Mouse (Mus musculus) CH12.LX (cell line): ENCODE data around the gene Pde4d. TPM values are rescaled to one million over a fixed set of nuclear protein-coding genes. Genes with fewer than 3 reads are reported as not detected.

ENCODE experiments used
- DNase-seq: peaks from one replicate; pipeline ENCODE4 v3.0.0-alpha.2; 2013; ENCODE audit errors: extremely low read depth
- H3K27ac ChIP-seq: 2 replicates; pipeline ENCODE4 v1.5.1; 2012; ENCODE audit warnings: low read depth, mild to moderate bottlenecking, control low read depth, moderate library complexity; ENCODE audit not compliant: insufficient read depth
- H3K27me3 ChIP-seq: replicated peaks from 2 replicates; pipeline ENCODE3; 2012; ENCODE audit warnings: inconsistent platforms
- H3K36me3 ChIP-seq, 2 experiments: replicated peaks in 1 of 2; 2 replicates each; pipeline versions ENCODE3 to v1.6.1; 2012; ENCODE audit warnings: inconsistent platforms in 1 of 2, low read length in 1 of 2, mild to moderate bottlenecking in 1 of 2, mixed read lengths in 1 of 2, moderate library complexity in 1 of 2; ENCODE audit not compliant: control insufficient read depth in 1 of 2, insufficient read depth in 1 of 2
- H3K4me1 ChIP-seq, 2 experiments: 2 replicates each; pipeline ENCODE4 v1.6.1; 2012; ENCODE audit warnings: inconsistent platforms in 1 of 2, moderate library complexity in 1 of 2; ENCODE audit not compliant: insufficient read depth in 2 of 2, control insufficient read depth in 1 of 2
- H3K4me2 ChIP-seq: 2 replicates; pipeline ENCODE4 v1.6.1; 2012; ENCODE audit warnings: low read depth, mild to moderate bottlenecking, control low read depth; ENCODE audit not compliant: poor library complexity, insufficient read depth, severe bottlenecking
- H3K4me3 ChIP-seq, 3 experiments: fragments of 150-350 bp in 1 of 3; sonication (generic) in 1 of 3; replicated peaks in 1 of 3; 2 replicates each; pipeline versions ENCODE3 to v1.5.1; 2011 to 2012; ENCODE audit warnings: low read depth in 2 of 3, low read length in 2 of 3, mild to moderate bottlenecking in 2 of 3, moderate library complexity in 2 of 3, control low read depth in 1 of 3, improper control_type of control experiment in 1 of 3, inconsistent platforms in 1 of 3, mixed read lengths in 1 of 3; ENCODE audit not compliant: poor library complexity in 1 of 3
- H3K79me2 ChIP-seq: replicated peaks from 2 replicates; pipeline ENCODE4 v1.6.1; 2012; ENCODE audit warnings: mild to moderate bottlenecking, moderate library complexity; ENCODE audit not compliant: control insufficient read depth, poor library complexity, insufficient read depth, severe bottlenecking; ENCODE audit errors: extremely low read depth
- H3K9ac ChIP-seq: 2 replicates; pipeline ENCODE4 v1.6.1; 2012; ENCODE audit warnings: low read depth, mild to moderate bottlenecking, control low read depth, moderate library complexity; ENCODE audit not compliant: insufficient read depth
- H3K9me3 ChIP-seq: replicated peaks from 2 replicates; pipeline ENCODE3; 2012; ENCODE audit warnings: low read length, inconsistent platforms, mixed read lengths
- BHLHE40 ChIP-seq: IDR thresholded peaks from 2 replicates; pipeline ENCODE4 v1.6.1; 2011; ENCODE audit warnings: mild to moderate bottlenecking, low read depth, low read length, improper control_type of control experiment
- CHD1 ChIP-seq: IDR thresholded peaks from 2 replicates; pipeline ENCODE4 v1.6.1; 2012; ENCODE audit warnings: low read depth, low read length, improper control_type of control experiment, inconsistent platforms
- E2F4 ChIP-seq: IDR thresholded peaks from 2 replicates; pipeline ENCODE4 v1.6.1; 2011; ENCODE audit warnings: low read depth, low read length, improper control_type of control experiment; ENCODE audit not compliant: insufficient replicate concordance
- ELF1 ChIP-seq: IDR thresholded peaks from 2 replicates; pipeline ENCODE4 v1.6.1; 2014; ENCODE audit warnings: low read depth, mild to moderate bottlenecking, inconsistent platforms, low read length, improper control_type of control experiment
- EP300 ChIP-seq: IDR thresholded peaks from 2 replicates; pipeline ENCODE4 v1.6.1; 2011; ENCODE audit warnings: low read length, improper control_type of control experiment
- JUN ChIP-seq: IDR thresholded peaks from 2 replicates; pipeline ENCODE4 v1.6.1; 2011; ENCODE audit warnings: low read depth, mild to moderate bottlenecking, low read length, improper control_type of control experiment, moderate library complexity; ENCODE audit not compliant: insufficient read depth
- JUND ChIP-seq: conservative IDR thresholded peaks from 2 replicates; pipeline ENCODE4 v1.6.1; 2011; ENCODE audit warnings: low read depth, low read length, improper control_type of control experiment
- KAT2A ChIP-seq: IDR thresholded peaks from 2 replicates; pipeline ENCODE4 v1.6.1; 2012; ENCODE audit warnings: low read length, improper control_type of control experiment, inconsistent platforms; ENCODE audit not compliant: insufficient replicate concordance
- MAFK ChIP-seq: IDR thresholded peaks from 2 replicates; pipeline ENCODE4 v1.6.1; 2011; ENCODE audit warnings: low read length, improper control_type of control experiment; ENCODE audit not compliant: insufficient replicate concordance
- MAX ChIP-seq: IDR thresholded peaks from 2 replicates; pipeline ENCODE4 v1.6.1; 2011; ENCODE audit warnings: low read length, improper control_type of control experiment
- MAZ ChIP-seq: IDR thresholded peaks from 2 replicates; pipeline ENCODE4 v1.6.1; 2012; ENCODE audit warnings: low read depth, mild to moderate bottlenecking, inconsistent platforms, low read length, improper control_type of control experiment, moderate library complexity
- MEF2A ChIP-seq: IDR thresholded peaks from 2 replicates; pipeline ENCODE4 v1.6.1; 2014; ENCODE audit warnings: low read depth, mild to moderate bottlenecking, inconsistent platforms, low read length, improper control_type of control experiment, borderline replicate concordance
- MXI1 ChIP-seq: IDR thresholded peaks from 2 replicates; pipeline ENCODE4 v1.6.1; 2011; ENCODE audit warnings: mild to moderate bottlenecking, low read depth, low read length, improper control_type of control experiment
- NRF1 ChIP-seq: IDR thresholded peaks from 2 replicates; pipeline ENCODE4 v1.6.1; 2014; ENCODE audit warnings: low read depth, mild to moderate bottlenecking, inconsistent platforms, low read length, improper control_type of control experiment, moderate library complexity
- RAD21 ChIP-seq: IDR thresholded peaks from 2 replicates; pipeline ENCODE4 v1.6.1; 2011; ENCODE audit warnings: low read depth, mild to moderate bottlenecking, low read length, improper control_type of control experiment, moderate library complexity
- RCOR1 ChIP-seq: conservative IDR thresholded peaks from 2 replicates; pipeline ENCODE4 v1.6.1; 2012; ENCODE audit warnings: low read depth, mild to moderate bottlenecking, inconsistent platforms, low read length, improper control_type of control experiment
- SIN3A ChIP-seq: IDR thresholded peaks from 2 replicates; pipeline ENCODE4 v1.6.1; 2012; ENCODE audit warnings: low read length, improper control_type of control experiment, inconsistent platforms
- ZKSCAN1 ChIP-seq: IDR thresholded peaks from 2 replicates; pipeline ENCODE4 v1.6.1; 2012; ENCODE audit warnings: low read depth, inconsistent platforms, low read length, improper control_type of control experiment, borderline replicate concordance
- ZNF384 ChIP-seq: IDR thresholded peaks from 2 replicates; pipeline ENCODE4 v1.6.1; 2012; ENCODE audit warnings: low read depth, low read length, improper control_type of control experiment, inconsistent platforms
- dilution Hi-C: fragments of 300-500 bp; cut with MboI; formaldehyde crosslinking; loops from 2 replicates; pipeline ENCODE4 v1.14.3; 2020; ENCODE audit warnings: low sequenced_read_pairs; ENCODE audit not compliant: extremely low pct_unique_long_range_greater_than_20kb, extremely low pct_ligation_motif_present
- in situ Hi-C: fragments of 300-500 bp; cut with MboI; formaldehyde crosslinking; loops from 3 replicates; pipeline ENCODE4 v1.14.3; 2019; ENCODE audit warnings: low sequenced_read_pairs, low pct_ligation_motif_present, low pct_unique_long_range_greater_than_20kb, mixed read lengths
- polyA plus RNA-seq: library from polyadenylated mRNA; unstranded; fragments of >175 nt; gene quantifications from 2 replicates; pipeline ENCODE4 v1.2.1, GENCODE M21; 2012; ENCODE audit warnings: low read depth; ENCODE audit not compliant: insufficient read length
- total RNA-seq, 2 experiments: library from RNA; depleted of rRNA; stranded (reverse); fragments of 300-350 nt in 1 of 2; fragments of >200 nt in 1 of 2; gene quantifications; 2 replicates each; pipeline ENCODE4 v1.2.3; 2012 to 2014

Gene Pde4d
- total and polyA plus RNA-seq, 3 experiments = not detected

- in situ Hi-C loops = no loop called here
- H3K79me2 ChIP-seq = no peaks in the 10 kb centered on the region
- H3K27me3 ChIP-seq = no peaks in the 10 kb centered on the region
- H3K4me1 ChIP-seq = no peaks in the 10 kb centered on the region
- no peak overlapping the region for H3K27ac ChIP-seq
- DNase-seq = no peak
- H3K36me3 ChIP-seq = no peaks in the 10 kb centered on the region
- H3K4me3 ChIP-seq = no peak overlapping the region
- H3K4me2 ChIP-seq = no peak overlapping the region
- TF ChIP-seq BHLHE40 (no peak), SIN3A (no peak), MAX (no peak)
- TF ChIP-seq, all 38 proteins: peak for 0
- dilution Hi-C loops = no loop called here
- H3K9me3 ChIP-seq = peaks cover 49% of the 10 kb centered on the region
- no peak overlapping the region for H3K9ac ChIP-seq
Observed at GRCm38 (mm10) chr13:109487378-109487777, 1037.6 kb downstream of the Pde4d start.

- Histone ChIP-seq H3K9ac (no peak overlapping the region), H3K9me3 (peaks cover 45% of the 10 kb centered on the region), H3K79me2 (no peaks in the 10 kb centered on the region), H3K4me3 (no peak overlapping the region), H3K36me3 (no peaks in the 10 kb centered on the region), H3K4me2 (no peak overlapping the region), H3K4me1 (no peaks in the 10 kb centered on the region)
- no peak for DNase-seq
- dilution Hi-C loops (no loop called here), in situ Hi-C loops (no loop called here)
- TF ChIP-seq ZKSCAN1 (no peak), NRF1 (no peak), SIN3A (no peak), E2F4 (no peak), ELF1 (no peak), MXI1 (no peak), ZNF384 (no peak), BHLHE40 (no peak), JUND (no peak), MAFK (no peak), MEF2A (no peak), JUN (no peak), RAD21 (no peak), KAT2A (no peak), CHD1 (no peak), MAZ (no peak), EP300 (no peak), RCOR1 (no peak)
- TF ChIP-seq, all 38 proteins: peak for 0
- H3K27me3 ChIP-seq = no peaks in the 10 kb centered on the region
- no peak overlapping the region for H3K27ac ChIP-seq
Observed at GRCm38 (mm10) chr13:109490853-109491252, 1041.1 kb downstream of the Pde4d start.
